Comparison of ENCODE assay signal across 14 mouse cellular contexts in the genomic region with DNA sequence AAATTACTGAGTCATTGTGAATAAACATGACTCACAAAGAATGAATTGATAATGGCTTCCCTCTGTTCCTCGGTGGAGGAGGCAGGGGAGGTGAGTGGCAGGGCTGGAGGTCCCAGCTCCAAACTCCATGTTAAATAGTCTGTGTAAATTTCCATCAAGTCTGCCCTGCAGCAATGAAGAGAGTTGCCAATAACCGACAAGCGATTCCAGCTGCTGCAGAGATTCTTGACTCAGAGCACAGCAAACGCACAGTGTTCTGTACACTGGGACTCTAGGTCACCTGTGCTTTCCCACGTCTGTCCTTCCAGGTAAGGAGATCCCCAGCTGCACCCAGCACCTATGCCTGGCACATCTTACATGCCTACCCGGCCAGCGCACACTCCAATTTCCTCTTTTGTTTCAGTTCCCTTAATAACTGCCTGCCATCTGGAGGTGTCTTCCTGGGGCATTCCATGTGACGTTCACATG. TPM values are rescaled to one million over a fixed set of nuclear protein-coding genes. Genes with fewer than 3 reads are reported as not detected.
A peak's percentile ranks its signal among the peaks of the same experiment; 100 is the strongest.
DNase-seq lines count a peak whose midpoint lies in the region; ATAC-seq and TF ChIP-seq lines count a peak whose summit lies in the region.
"Had no signal": no experiment of that assay in that cellular context is flagged by ENCODE, and none has a peak within 500 bp of the region (broad histone marks: within the 10 kb centered on the region; RNA-seq: fewer than 3 reads in every experiment).

No protein-coding gene starts in this region.

- H3K4me2 ChIP-seq in forebrain, postnatal 0 days (ENCODE audit: low read depth): no peak overlapping the region
- no peak overlapping the region for H3K4me2 ChIP-seq in midbrain, embryonic 13.5 days (replicated peaks)
- no peak overlapping the region for H3K4me2 ChIP-seq in midbrain, embryonic 16.5 days (ENCODE audit: low read length)
- no peak overlapping the region for H3K4me2 ChIP-seq in stomach, embryonic 16.5 days (ENCODE audit: low read depth, low read length)
- H3K4me2 ChIP-seq: kidney, embryonic 15.5 days had no signal

- H3K4me1 ChIP-seq in forebrain, embryonic 10.5 days: no peaks in the 10 kb centered on the region
- no peaks in the 10 kb centered on the region for H3K4me1 ChIP-seq in forebrain, postnatal 0 days (ENCODE audit: insufficient read depth)
- H3K4me1 ChIP-seq in midbrain, embryonic 13.5 days (replicated peaks): 0 out of 2 replicates have a peak, but pooled peaks cover 5% of the 10 kb centered on the region
- H3K4me1 ChIP-seq in midbrain, embryonic 16.5 days (ENCODE audit: control insufficient read depth, insufficient read depth, low read length): no peaks in the 10 kb centered on the region
- no peaks in the 10 kb centered on the region for H3K4me1 ChIP-seq in stomach, embryonic 16.5 days (ENCODE audit: control insufficient read depth, insufficient read depth, low read length)
- H3K4me1 ChIP-seq: kidney, embryonic 15.5 days had no signal

- no peak overlapping the region for H3K9ac ChIP-seq in forebrain, postnatal 0 days
- H3K9ac ChIP-seq in midbrain, embryonic 13.5 days (replicated peaks): no peak overlapping the region
- H3K9ac ChIP-seq in midbrain, embryonic 16.5 days (ENCODE audit: low read depth, low read length): no peak overlapping the region
- H3K9ac ChIP-seq in stomach, embryonic 16.5 days (ENCODE audit: low read length): no peak overlapping the region
- H3K9ac ChIP-seq: kidney, embryonic 15.5 days had no signal

- no peaks in the 10 kb centered on the region for H3K27me3 ChIP-seq in forebrain, embryonic 10.5 days (ENCODE audit: poor library complexity, severe bottlenecking)
- no peaks in the 10 kb centered on the region for H3K27me3 ChIP-seq in forebrain, postnatal 0 days (ENCODE audit: insufficient read depth, low read length)
- no peaks in the 10 kb centered on the region for H3K27me3 ChIP-seq in midbrain, embryonic 13.5 days
- no peaks in the 10 kb centered on the region for H3K27me3 ChIP-seq in midbrain, embryonic 16.5 days (ENCODE audit: control insufficient read depth, insufficient read depth, low read depth, low read length)
- no peaks in the 10 kb centered on the region for H3K27me3 ChIP-seq in stomach, embryonic 16.5 days (ENCODE audit: control insufficient read depth, insufficient read depth, low read length)
- H3K27me3 ChIP-seq: kidney, embryonic 15.5 days had no signal

- ATAC-seq in forebrain, postnatal 0 days: no peak
- ATAC-seq in midbrain, embryonic 13.5 days: no peak
- ATAC-seq in midbrain, embryonic 16.5 days: no peak
- ATAC-seq in hematopoietic stem cell, adult 5-6 weeks (replicated peaks in 1 of 2; ENCODE audit: insufficient read depth in 1 of 2, low FRiP score in 2 of 2, low TSS enrichment in 1 of 2, low read depth in 1 of 2, poor library complexity in 2 of 2, severe bottlenecking in 2 of 2): peak; percentile 79 to 91
- ATAC-seq in stomach, embryonic 16.5 days (ENCODE audit: insufficient read depth, low FRiP score): peak; percentile 53; the same call in 1 of the 2 replicates
- ATAC-seq: CD4-positive, CD25-positive, alpha-beta regulatory T cell, adult 4 months had no signal

- H3K36me3 ChIP-seq in forebrain, embryonic 10.5 days (replicated peaks): 0 out of 2 replicates have a peak, but pooled peaks cover 2% of the 10 kb centered on the region
- no peaks in the 10 kb centered on the region for H3K36me3 ChIP-seq in forebrain, postnatal 0 days (ENCODE audit: insufficient read depth)
- 0 out of 2 replicates have a peak, but pooled peaks cover under 1% of the 10 kb centered on the region for H3K36me3 ChIP-seq in midbrain, embryonic 13.5 days
- no peaks in the 10 kb centered on the region for H3K36me3 ChIP-seq in midbrain, embryonic 16.5 days (ENCODE audit: control insufficient read depth, insufficient read depth, low read length)
- H3K36me3 ChIP-seq in stomach, embryonic 16.5 days (ENCODE audit: control insufficient read depth, insufficient read depth, low read length): 0 out of 2 replicates have a peak, but pooled peaks cover 7% of the 10 kb centered on the region

- no peak overlapping the region for H3K4me3 ChIP-seq in forebrain, embryonic 10.5 days
- H3K4me3 ChIP-seq in forebrain, postnatal 0 days (ENCODE audit: low read depth, low read length): no peak overlapping the region
- no peak overlapping the region for H3K4me3 ChIP-seq in midbrain, embryonic 13.5 days (replicated peaks)
- H3K4me3 ChIP-seq in midbrain, embryonic 16.5 days (ENCODE audit: low read depth, low read length): no peak overlapping the region
- no peak overlapping the region for H3K4me3 ChIP-seq in stomach, embryonic 16.5 days (replicated peaks; ENCODE audit: low read length)
- H3K4me3 ChIP-seq: kidney, embryonic 15.5 days had no signal

- H3K9me3 ChIP-seq in forebrain, embryonic 10.5 days: no peaks in the 10 kb centered on the region
- H3K9me3 ChIP-seq in forebrain, postnatal 0 days (ENCODE audit: low read length): no peaks in the 10 kb centered on the region
- H3K9me3 ChIP-seq in midbrain, embryonic 13.5 days: no peaks in the 10 kb centered on the region
- no peaks in the 10 kb centered on the region for H3K9me3 ChIP-seq in midbrain, embryonic 16.5 days (replicated peaks; ENCODE audit: control insufficient read depth, low read length, poor library complexity, severe bottlenecking)
- H3K9me3 ChIP-seq in stomach, embryonic 16.5 days (replicated peaks; ENCODE audit: control insufficient read depth, low read length): 0 out of 2 replicates have a peak, but pooled peaks cover 3% of the 10 kb centered on the region
- H3K9me3 ChIP-seq: kidney, embryonic 15.5 days had no signal

- 0 out of 2 replicates have a peak overlapping the region, but pooled peaks have one; percentile 16 for H3K27ac ChIP-seq in forebrain, embryonic 10.5 days
- no peak overlapping the region for H3K27ac ChIP-seq in forebrain, postnatal 0 days (ENCODE audit: low read depth, low read length)
- H3K27ac ChIP-seq in midbrain, embryonic 13.5 days: peak overlapping the region; percentile 19; the same call in 1 of the 2 replicates
- H3K27ac ChIP-seq in midbrain, embryonic 16.5 days (ENCODE audit: low read length): no peak overlapping the region; the same call in 1 of the 2 replicates
- H3K27ac ChIP-seq in stomach, embryonic 16.5 days (ENCODE audit: low read length): no peak overlapping the region
- H3K27ac ChIP-seq: kidney, embryonic 15.5 days had no signal

- 85% methylated on average over 8 of the region's 8 CpGs for WGBS in forebrain, embryonic 10.5 days
- 66% methylated on average over 8 of the region's 8 CpGs for WGBS in forebrain, postnatal 0 days
- WGBS in midbrain, embryonic 13.5 days: 77% methylated on average over 8 of the region's 8 CpGs
- 69% methylated on average over 8 of the region's 8 CpGs for WGBS in midbrain, embryonic 16.5 days
- WGBS in stomach, embryonic 16.5 days: 70% methylated on average over 8 of the region's 8 CpGs

- intact Hi-C loops in heart, postnatal 14 days (cut with DNase I): no loop called here

- no peak for TF ChIP-seq CTCF in forebrain, postnatal 0 days (IDR thresholded peaks at IDR 0.05; ENCODE audit: low read depth)

- DNase-seq in forebrain, embryonic 10.5 days (ENCODE audit: extremely low spot score, low spot score): no peak
- no peak for DNase-seq in forebrain, postnatal 0 days
- no peak for DNase-seq in heart, postnatal 14 days
- no peak for DNase-seq in gastrocnemius, postnatal 4 days (ENCODE audit: low spot score in 2 of 2)
- DNase-seq: adrenal gland, adult 8-10 months; gastrocnemius, postnatal 14 days; lung, adult 18-20 months; thymus, adult 18-20 months had no signal

RNA-seq across cellular contexts. Expression of a gene that starts 44.3 kb away (rescaled TPM):
- 7.7 and 9.0 TPM in 2 replicates for polyA plus RNA-seq in forebrain, embryonic 10.5 days (2016; fragmentation: Nextera tagmentation; extraction: Ambion mirVana)
- total RNA-seq in forebrain, postnatal 0 days (2014; rRNA removed): 75.9 and 78.4 TPM in 2 replicates
- polyA plus RNA-seq in forebrain, postnatal 0 days (2015; fragmentation: Nextera tagmentation; extraction: Ambion mirVana): 19.3 and 29.5 TPM in 2 replicates
- 11.9 and 14.8 TPM in 2 replicates for polyA plus RNA-seq in midbrain, embryonic 13.5 days (2015; fragmentation: Nextera tagmentation; extraction: Ambion mirVana)
- polyA plus RNA-seq in midbrain, embryonic 16.5 days (2015; fragmentation: Nextera tagmentation; extraction: Ambion mirVana): 17.2 and 22.0 TPM in 2 replicates
- 7.0 and 9.3 TPM in 2 replicates for total RNA-seq in hematopoietic stem cell, adult 5-6 weeks (2017)
- polyA plus RNA-seq in stomach, embryonic 16.5 days (2015; fragmentation: Nextera tagmentation; extraction: Ambion mirVana): 7.8 and 7.9 TPM in 2 replicates
- total RNA-seq in heart, postnatal 14 days (2021): 10 to 100 TPM; 16.5 to 16.8 TPM
- total RNA-seq in gastrocnemius, postnatal 4 days (2021): 10 to 100 TPM; 24.8 TPM

Comparison
In these comparisons a context has a peak if more than half of its experiments do, and no peak if none do; other contexts are left out.
1. H3K27ac ChIP-seq: peak in forebrain, embryonic 10.5 days (single experiment) and midbrain, embryonic 13.5 days (single experiment); none in forebrain, postnatal 0 days (single experiment), midbrain, embryonic 16.5 days (single experiment) and stomach, embryonic 16.5 days (single experiment).
2. ATAC-seq: peak in hematopoietic stem cell, adult 5-6 weeks (2 of 2) and stomach, embryonic 16.5 days (single experiment); none in forebrain, postnatal 0 days (single experiment), midbrain, embryonic 13.5 days (single experiment) and midbrain, embryonic 16.5 days (single experiment).